Mouse (Mus musculus) heart, embryonic 15.5 days (tissue): Measurements from ENCODE around the gene Zdhhc4. TPM values are rescaled to one million over a fixed set of nuclear protein-coding genes. Genes with fewer than 3 reads are reported as not detected.
A peak's percentile ranks its signal among the peaks of the same experiment; 100 is the strongest.

Experiments used
- ATAC-seq: fragments of 200-750 bp; cut with Nextera tagmentation; replicated peaks from 2 replicates; pipeline ENCODE4 v1.8.0; 2017; ENCODE audit warnings: low read depth, moderate TSS enrichment; ENCODE audit not compliant: insufficient number of reproducible peaks, insufficient read depth, low FRiP score
- H3K27ac ChIP-seq: fragments of 300-500 bp; sonication (generic); 2 replicates; pipeline ENCODE4 v1.5.1; 2015; ENCODE audit warnings: mild to moderate bottlenecking, inconsistent platforms
- H3K27me3 ChIP-seq: fragments of 300-500 bp; sonication (generic); 2 replicates; pipeline ENCODE4 v1.6.1; 2015; ENCODE audit warnings: inconsistent platforms
- H3K36me3 ChIP-seq: fragments of 300-500 bp; sonication (generic); 2 replicates; pipeline ENCODE4 v1.6.1; 2015; ENCODE audit warnings: mild to moderate bottlenecking, inconsistent platforms
- H3K4me1 ChIP-seq: fragments of 300-500 bp; sonication (generic); replicated peaks from 2 replicates; pipeline ENCODE4 v1.6.1; 2015; ENCODE audit warnings: inconsistent platforms
- H3K4me2 ChIP-seq: fragments of 300-500 bp; sonication (generic); 2 replicates; pipeline ENCODE4 v1.6.1; 2015; ENCODE audit warnings: inconsistent platforms, mild to moderate bottlenecking, moderate library complexity
- H3K4me3 ChIP-seq: fragments of 300-500 bp; sonication (generic); 2 replicates; pipeline ENCODE4 v1.5.1; 2015; ENCODE audit warnings: mild to moderate bottlenecking, inconsistent platforms
- H3K9ac ChIP-seq: fragments of 300-500 bp; sonication (generic); 2 replicates; pipeline ENCODE4 v1.6.1; 2015; ENCODE audit warnings: mild to moderate bottlenecking, inconsistent platforms
- H3K9me3 ChIP-seq: fragments of 300-500 bp; sonication (generic); replicated peaks from 2 replicates; pipeline ENCODE4 v1.6.1; 2016; ENCODE audit warnings: inconsistent platforms
- WGBS: fragments of 180-500 bp; shearing (Covaris S2); methylation state at CpG from one replicate; pipeline ENCODE4 v1.1.7; 2015; ENCODE audit warnings: mixed read lengths; 5-methylcytosine and 5-hydroxymethylcytosine counted together
- polyA plus RNA-seq: library from polyadenylated mRNA; unstranded; fragments of >200 nt; fragmentation: Nextera tagmentation; extraction: Ambion mirVana; gene quantifications from 2 replicates; pipeline ENCODE4 v1.2.1, GENCODE M21; 2015

Gene Zdhhc4
- polyA plus RNA-seq, 1 experiment from 2014 or later, result 49.8 TPM

DNA sequence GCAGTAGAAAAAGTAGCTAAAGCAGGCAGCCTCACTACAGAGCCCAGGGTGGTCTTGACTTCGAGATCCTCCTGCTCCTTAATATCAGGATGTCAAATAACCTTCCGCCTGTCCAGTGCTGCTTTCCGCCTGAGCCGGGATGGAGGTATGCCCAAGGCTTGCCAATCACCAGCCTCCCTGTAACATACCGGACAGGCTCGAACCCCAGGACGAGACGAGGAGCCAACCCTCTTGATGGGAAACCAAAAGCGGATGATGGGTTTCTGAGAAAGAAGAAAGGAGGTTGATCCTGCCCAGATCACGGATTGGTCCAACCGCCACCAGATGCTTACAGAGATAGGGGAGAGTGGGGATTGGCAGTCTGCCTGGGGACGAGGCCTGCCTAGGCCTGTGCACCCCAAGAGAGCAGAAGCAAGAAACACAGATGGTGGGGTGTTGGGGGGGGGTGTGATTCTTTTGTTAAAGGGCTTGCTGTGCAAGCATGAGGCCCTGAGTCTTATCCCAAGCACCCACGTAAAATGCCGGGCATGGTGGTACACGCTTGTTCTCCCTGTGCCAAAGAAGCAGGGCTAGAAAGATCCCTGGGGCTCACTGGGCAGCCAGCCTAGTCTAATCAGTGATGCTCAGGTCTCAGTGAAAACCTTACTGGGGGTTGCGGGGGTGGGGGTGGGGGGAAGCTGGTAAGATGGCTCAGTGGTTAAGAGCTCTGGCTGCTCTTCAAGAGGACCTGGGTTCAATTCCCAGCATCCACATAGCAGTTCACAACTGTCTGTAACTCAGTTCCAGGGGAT lies 56.3 kb downstream of the Zdhhc4 start:
- no peak overlapping the region for H3K4me3 ChIP-seq
- H3K9ac ChIP-seq, result no peak overlapping the region
- ATAC-seq, result no peak
- peaks cover 21% of the 10 kb centered on the region for H3K4me1 ChIP-seq
- H3K9me3 ChIP-seq, result no peaks in the 10 kb centered on the region
- H3K27ac ChIP-seq, result no peak overlapping the region
- H3K4me2 ChIP-seq, result no peak overlapping the region
- H3K36me3 ChIP-seq, result no peaks in the 10 kb centered on the region
- 87% methylated on average over 16 of the region's 16 CpGs for WGBS
- peaks cover 32% of the 10 kb centered on the region for H3K27me3 ChIP-seq

DNA sequence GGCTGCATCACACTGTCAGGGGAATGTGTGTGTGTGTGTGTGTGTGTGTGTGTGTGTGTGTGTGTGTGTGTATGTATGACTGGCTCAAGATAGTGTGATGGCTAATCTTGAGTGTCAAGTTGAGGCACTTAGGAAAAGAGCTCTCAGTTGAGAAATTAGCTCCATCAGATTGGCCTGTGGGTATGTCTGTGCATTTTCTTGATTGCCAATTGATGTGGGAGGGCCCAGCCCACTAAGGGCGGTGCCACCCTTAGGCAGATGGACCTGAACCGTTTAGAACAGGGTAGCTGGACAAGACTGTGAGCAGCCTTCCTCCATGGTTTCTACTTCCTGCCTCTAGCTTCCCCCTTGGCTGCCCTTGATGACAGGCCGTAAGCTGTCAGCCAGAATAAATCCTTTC lies 56.9 kb downstream of the Zdhhc4 start:
- Histone ChIP-seq H3K36me3 (no peaks in the 10 kb centered on the region), H3K4me1 (peaks cover 21% of the 10 kb centered on the region), H3K27me3 (peaks cover 27% of the 10 kb centered on the region), H3K9me3 (no peaks in the 10 kb centered on the region), H3K9ac (no peak overlapping the region), H3K4me3 (no peak overlapping the region), H3K4me2 (no peak overlapping the region), H3K27ac (no peak overlapping the region)
- ATAC-seq, result no peak
- WGBS, result 64% methylated on average over 3 of the region's 3 CpGs

DNA sequence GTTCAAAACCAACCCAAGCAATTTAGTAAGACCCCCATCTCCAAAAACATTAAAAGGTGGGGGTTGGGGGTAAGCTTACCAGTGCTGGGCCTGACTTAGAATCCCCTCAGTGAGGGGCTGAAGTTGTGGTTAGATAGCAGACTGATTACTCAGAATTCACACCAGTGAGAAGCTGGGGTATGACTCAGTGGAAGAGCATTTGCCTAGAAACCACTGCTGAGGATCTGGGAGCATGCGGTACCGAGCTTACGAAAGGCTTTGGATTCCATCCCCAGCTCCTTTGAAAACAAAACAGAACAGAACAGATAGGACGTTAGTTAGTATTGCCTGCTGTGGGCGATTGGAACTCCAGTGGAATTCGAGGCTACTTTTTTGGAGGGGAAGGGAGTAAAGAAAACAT lies 57.4 kb downstream of the Zdhhc4 start:
- Histone ChIP-seq H3K4me3 (no peak overlapping the region), H3K36me3 (no peaks in the 10 kb centered on the region), H3K27me3 (peaks cover 22% of the 10 kb centered on the region), H3K9me3 (no peaks in the 10 kb centered on the region), H3K27ac (no peak overlapping the region), H3K9ac (no peak overlapping the region), H3K4me1 (peaks cover 21% of the 10 kb centered on the region), H3K4me2 (no peak overlapping the region)
- 65% methylated on average over 6 of the region's 6 CpGs for WGBS
- ATAC-seq, result no peak

DNA sequence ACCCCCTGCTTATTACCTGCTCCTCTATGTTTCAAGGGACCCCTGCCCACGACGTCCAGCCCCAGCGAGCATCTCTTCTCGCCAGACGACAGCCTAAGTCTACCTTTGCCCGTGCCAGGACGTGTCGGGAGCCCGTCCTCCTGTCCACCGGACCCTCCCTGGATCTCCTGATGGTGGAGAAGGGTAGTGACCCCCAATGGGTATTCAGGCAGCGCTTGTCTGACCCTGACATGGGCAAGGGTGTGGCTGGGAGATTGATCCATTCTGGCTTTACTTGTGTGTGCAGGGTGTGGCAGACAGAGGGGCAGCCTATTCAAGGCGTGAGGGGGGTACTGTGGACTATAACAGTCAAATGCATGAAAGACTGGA lies 58.9 kb downstream of the Zdhhc4 start:
- H3K4me1 ChIP-seq, result peaks cover 21% of the 10 kb centered on the region
- H3K9me3 ChIP-seq, result no peaks in the 10 kb centered on the region
- H3K9ac ChIP-seq, result peak overlapping the region; percentile 97
- peaks cover 7% of the 10 kb centered on the region for H3K27me3 ChIP-seq
- peak overlapping the region; percentile 84 for H3K27ac ChIP-seq
- no peaks in the 10 kb centered on the region for H3K36me3 ChIP-seq
- WGBS, result 7% methylated on average over 12 of the region's 12 CpGs
- H3K4me3 ChIP-seq, result peak overlapping the region; percentile 98
- peak overlapping the region; percentile 97 for H3K4me2 ChIP-seq
- no peak for ATAC-seq

DNA sequence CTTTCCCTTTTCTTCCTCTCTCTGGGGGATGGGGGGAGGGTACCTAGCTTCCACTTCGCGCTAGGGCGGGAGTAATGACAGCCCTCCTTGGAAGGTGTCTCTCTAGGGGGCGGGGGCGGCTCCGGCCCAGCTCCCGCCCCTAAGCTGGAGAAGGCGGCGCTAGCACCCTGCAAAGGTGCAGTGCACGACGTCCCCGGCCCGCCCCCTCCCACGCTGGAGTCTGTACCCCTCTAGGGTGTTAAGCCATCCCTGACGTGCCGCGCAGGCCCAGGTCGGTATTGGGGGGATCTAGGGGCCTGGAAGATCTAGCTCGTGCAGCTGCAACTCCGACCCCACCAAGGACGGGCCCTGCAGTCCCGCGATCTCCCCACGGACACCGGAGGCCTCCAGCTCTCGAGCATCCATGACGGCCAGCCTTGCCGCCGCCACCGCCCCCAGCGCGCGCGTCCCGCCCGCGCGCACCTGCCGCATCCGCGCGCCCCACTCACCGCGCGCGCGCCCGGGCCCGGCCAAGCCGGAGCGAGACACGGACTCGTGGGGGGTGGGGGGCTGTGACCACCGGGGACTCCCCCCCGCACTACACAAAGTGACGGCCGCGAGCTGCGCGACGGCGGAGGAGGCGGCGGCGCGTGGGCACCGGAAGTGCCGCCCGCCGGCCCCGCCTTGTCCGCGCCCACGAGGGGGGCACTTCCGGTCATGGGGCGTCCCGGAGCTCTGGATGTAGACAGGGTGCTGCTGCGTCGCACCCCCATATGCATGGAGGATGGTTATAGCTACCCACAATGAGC lies 59.5 kb downstream of the Zdhhc4 start, which contains the start of gene Zfp316:
TSS of gene Zfp316 (minus strand) at position 660 of the 788 bp plus-strand sequence.
- Histone ChIP-seq H3K4me3 (peak within 1 kb of the TSS; percentile 98), H3K9ac (peak within 1 kb of the TSS; percentile 97), H3K27ac (peak within 1 kb of the TSS; percentile 84), H3K9me3 (no peaks in the 10 kb centered on the region), H3K36me3 (no peaks in the 10 kb centered on the region), H3K4me1 (peaks cover 21% of the 10 kb centered on the region), H3K27me3 (0 out of 2 replicates have a peak, but pooled peaks cover 2% of the 10 kb centered on the region), H3K4me2 (peak within 1 kb of the TSS; percentile 97)
- under 1% methylated on average over 73 of the region's 79 CpGs for WGBS
- peak; percentile 79 for ATAC-seq

DNA sequence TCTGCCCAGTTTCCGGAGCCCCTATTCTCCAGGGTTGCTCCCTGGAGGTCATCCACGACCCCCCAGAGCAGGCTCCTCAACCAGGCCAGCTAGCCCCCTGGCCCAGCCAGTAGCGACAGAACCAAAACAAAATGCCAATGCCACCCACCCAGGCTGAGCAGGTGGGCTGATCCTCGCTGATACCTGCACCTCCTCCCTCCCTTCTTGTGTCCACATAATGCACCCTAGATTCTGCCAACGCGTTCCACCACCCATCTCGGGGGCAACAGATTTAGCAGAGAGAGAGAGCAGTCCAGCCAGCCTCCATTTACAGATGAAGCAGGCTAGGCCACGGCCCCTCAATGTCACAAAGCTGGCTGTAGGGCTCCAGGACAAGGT lies 60.1 kb downstream of the Zdhhc4 start:
- Histone ChIP-seq H3K27me3 (no peaks in the 10 kb centered on the region), H3K4me2 (peak overlapping the region; percentile 97), H3K4me1 (peaks cover 21% of the 10 kb centered on the region), H3K9me3 (no peaks in the 10 kb centered on the region), H3K4me3 (peak overlapping the region; percentile 98), H3K9ac (peak overlapping the region; percentile 97), H3K36me3 (0 out of 2 replicates have a peak, but pooled peaks cover 2% of the 10 kb centered on the region), H3K27ac (peak overlapping the region; percentile 84; the same call in 1 of the 2 replicates)
- no peak for ATAC-seq
- WGBS, result 31% methylated on average over 8 of the region's 8 CpGs

DNA sequence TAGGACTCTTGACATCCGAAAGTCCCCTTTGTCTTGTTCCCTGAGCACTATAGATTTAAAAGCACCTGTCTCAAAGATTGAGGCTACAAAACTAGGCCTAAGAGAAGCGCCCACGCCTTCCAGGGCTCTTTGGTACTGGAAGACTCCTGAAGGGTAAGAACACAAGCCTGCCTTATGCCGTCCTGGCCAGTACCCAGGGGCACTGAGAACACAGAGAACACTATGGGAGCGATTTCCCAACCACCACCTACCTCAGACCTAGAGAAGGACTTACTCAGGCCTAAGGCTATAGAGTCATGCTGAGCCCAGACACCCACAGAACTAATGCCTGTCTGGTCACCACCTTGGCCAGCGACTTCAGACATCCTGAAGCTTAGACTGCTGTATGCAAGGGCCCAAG lies 62.3 kb downstream of the Zdhhc4 start:
- H3K27ac ChIP-seq, result no peak overlapping the region
- H3K4me2 ChIP-seq, result no peak overlapping the region
- WGBS, result 88% methylated on average over 6 of the region's 6 CpGs
- no peak for ATAC-seq
- peaks cover 21% of the 10 kb centered on the region for H3K4me1 ChIP-seq
- H3K4me3 ChIP-seq, result no peak overlapping the region
- H3K9ac ChIP-seq, result no peak overlapping the region
- H3K36me3 ChIP-seq, result peaks cover 21% of the 10 kb centered on the region
- H3K27me3 ChIP-seq, result no peaks in the 10 kb centered on the region
- no peaks in the 10 kb centered on the region for H3K9me3 ChIP-seq

Other genes starting within 250 kb of the Zdhhc4 start
- gene Rnf216, start 216.3 kb downstream of the Zdhhc4 start, polyA plus RNA-seq, result 23.9 and 27.5 TPM in 2 replicates
- not detected in 2 replicates for gene Olfr718-ps1, start 181.7 kb downstream of the Zdhhc4 start, polyA plus RNA-seq
- 6.8 and 9.3 TPM in 2 replicates for gene Rbak, start 148.5 kb downstream of the Zdhhc4 start, polyA plus RNA-seq
- gene Spdye4b, start 148.2 kb downstream of the Zdhhc4 start, polyA plus RNA-seq, result not detected in 2 replicates
- not detected in 2 replicates for gene Spdye4a, start 102.4 kb downstream of the Zdhhc4 start, polyA plus RNA-seq
- gene Zfp12, start 94.1 kb downstream of the Zdhhc4 start, polyA plus RNA-seq, result 6.1 and 8.8 TPM in 2 replicates
- gene Zfp316, start 59.2 kb downstream of the Zdhhc4 start, polyA plus RNA-seq, result 2.2 and 2.8 TPM in 2 replicates
- not detected in 2 replicates for gene Zfp853, start 35.6 kb downstream of the Zdhhc4 start, polyA plus RNA-seq
- 18.7 and 25.7 TPM in 2 replicates for gene E130309D02Rik, start 13.9 kb downstream of the Zdhhc4 start, polyA plus RNA-seq
- 0.06 TPM in 1 of 2 replicates, not detected in the other for gene Grid2ip, start 28.1 kb upstream of the Zdhhc4 start, polyA plus RNA-seq
- gene Kdelr2, start 74.6 kb upstream of the Zdhhc4 start, polyA plus RNA-seq, result 217 and 221 TPM in 2 replicates
- 7.9 and 9.3 TPM in 2 replicates for gene Daglb, start 135.3 kb upstream of the Zdhhc4 start, polyA plus RNA-seq
- 322 and 367 TPM in 2 replicates for gene Rac1, start 198.8 kb upstream of the Zdhhc4 start, polyA plus RNA-seq